Mouse (Mus musculus): ENCODE measurements around the gene Zbed5.

DNA sequence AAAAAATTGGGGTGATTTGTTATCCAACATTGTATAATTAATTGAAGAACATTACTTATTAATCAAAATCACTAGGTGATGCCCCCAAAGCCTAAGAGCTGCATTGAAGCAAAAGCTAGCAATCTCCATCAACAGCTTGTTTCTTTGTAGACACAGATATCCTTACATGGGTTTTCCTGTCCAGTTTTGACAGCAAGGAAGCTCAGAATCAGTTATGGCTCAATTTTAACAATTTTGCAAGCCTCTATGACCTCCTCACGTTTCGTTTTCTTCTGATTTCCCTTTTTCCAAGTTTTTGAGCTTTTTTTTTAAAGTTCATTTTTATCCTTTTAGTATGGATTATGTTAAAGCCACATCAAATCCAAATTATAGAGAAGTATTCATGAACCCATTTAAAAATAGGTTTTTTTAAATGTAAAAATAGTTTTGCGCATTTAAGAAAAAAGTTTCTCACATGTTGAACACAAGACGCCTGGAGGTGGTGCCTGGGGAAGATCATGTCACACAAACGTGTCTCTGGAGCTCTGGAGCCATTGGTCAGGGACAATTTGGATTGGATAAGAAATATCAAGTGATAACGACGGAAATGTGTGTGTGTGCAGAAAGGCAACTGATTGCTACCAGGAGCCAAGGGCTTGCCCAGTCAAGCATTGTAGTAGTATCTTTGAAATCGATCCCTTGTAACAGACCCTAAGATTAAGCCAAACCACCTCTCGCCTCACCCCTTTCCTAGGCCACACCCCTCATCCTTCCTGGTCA lies 45.4 kb downstream of the Zbed5 start:
- TF ChIP-seq TAL1 (IDR thresholded peaks at IDR 0.05; ENCODE audit: low read length) (no peak), GATA1 (IDR thresholded peaks at IDR 0.05; ENCODE audit: low read length) (no peak)
